Mouse (Mus musculus): ENCODE results near the gene 4931422A03Rik.

The 4931422A03Rik gene

GRCm38 (mm10) chr2:103969437-103970040 is 58.6 kb downstream of the 4931422A03Rik start:
- peak; percentile 17 for DNase-seq (ENCODE audit: low spot score)

GRCm38 (mm10) chr2:103968919-103969436 is 59.2 kb downstream of the 4931422A03Rik start:
- DNase-seq (ENCODE audit: low spot score), result no peak

GRCm38 (mm10) chr2:103968186-103968585 is 60.0 kb downstream of the 4931422A03Rik start:
- no peak for DNase-seq (ENCODE audit: low spot score)

- no peak for DNase-seq (ENCODE audit: low spot score)
Observed at GRCm38 (mm10) chr2:103965391-103965790, 62.8 kb downstream of the 4931422A03Rik start.

GRCm38 (mm10) chr2:103962349-103962748 is 65.8 kb downstream of the 4931422A03Rik start:
- DNase-seq (ENCODE audit: low spot score), result no peak

GRCm38 (mm10) chr2:103959574-103959973 is 68.6 kb downstream of the 4931422A03Rik start:
- DNase-seq (ENCODE audit: low spot score), result no peak

GRCm38 (mm10) chr2:103959066-103959465 is 69.1 kb downstream of the 4931422A03Rik start:
- DNase-seq (ENCODE audit: low spot score), result no peak

- DNase-seq (ENCODE audit: low spot score), result no peak
Observed at GRCm38 (mm10) chr2:103958634-103959033, 69.5 kb downstream of the 4931422A03Rik start.

- no peak for DNase-seq (ENCODE audit: low spot score)
Observed at GRCm38 (mm10) chr2:103957649-103958546, 70.3 kb downstream of the 4931422A03Rik start, which contains the start of gene Lmo2. TSS of gene Lmo2 (plus strand) at chr2:103957986.

- DNase-seq (ENCODE audit: low spot score), result no peak
Observed at GRCm38 (mm10) chr2:103956867-103957266, 71.3 kb downstream of the 4931422A03Rik start.

- no peak for DNase-seq (ENCODE audit: low spot score)
Observed at GRCm38 (mm10) chr2:103955714-103956113, 72.4 kb downstream of the 4931422A03Rik start.

GRCm38 (mm10) chr2:103953050-103953835 is 74.9 kb downstream of the 4931422A03Rik start:
- no peak for DNase-seq (ENCODE audit: low spot score)

- no peak for DNase-seq (ENCODE audit: low spot score)
Observed at GRCm38 (mm10) chr2:103947982-103948655, 80.0 kb downstream of the 4931422A03Rik start.

- no peak for DNase-seq (ENCODE audit: low spot score)
Observed at GRCm38 (mm10) chr2:103946892-103947291, 81.3 kb downstream of the 4931422A03Rik start.

GRCm38 (mm10) chr2:103945571-103946092 is 82.5 kb downstream of the 4931422A03Rik start:
- DNase-seq (ENCODE audit: low spot score), result no peak

GRCm38 (mm10) chr2:103944859-103945258 is 83.3 kb downstream of the 4931422A03Rik start:
- DNase-seq (ENCODE audit: low spot score), result no peak

- DNase-seq (ENCODE audit: low spot score), result no peak
Observed at GRCm38 (mm10) chr2:103941085-103941484, 87.1 kb downstream of the 4931422A03Rik start.

- DNase-seq (ENCODE audit: low spot score), result no peak
Observed at GRCm38 (mm10) chr2:103939003-103939402, 89.2 kb downstream of the 4931422A03Rik start.

- no peak for DNase-seq (ENCODE audit: low spot score)
Observed at GRCm38 (mm10) chr2:103938573-103938972, 89.6 kb downstream of the 4931422A03Rik start.

- no peak for DNase-seq (ENCODE audit: low spot score)
Observed at GRCm38 (mm10) chr2:103937670-103938069, 90.5 kb downstream of the 4931422A03Rik start.

- no peak for DNase-seq (ENCODE audit: low spot score)
Observed at GRCm38 (mm10) chr2:103936666-103937065, 91.5 kb downstream of the 4931422A03Rik start.

Data from ovary, postnatal 14 days (tissue).